Mouse (Mus musculus) liver, embryonic 14.5 days (tissue): ENCODE data around the gene Anpep.

ENCODE experiments used
- CTCF ChIP-seq: IDR thresholded peaks from 2 replicates; pipeline ENCODE4 v1.5.1; 2016; ENCODE audit warnings: antibody characterized with exemption, low read depth, control low read depth
- EP300 ChIP-seq: IDR thresholded peaks from 2 replicates; pipeline ENCODE4 v1.6.1; 2016; ENCODE audit warnings: antibody characterized with exemption, low read depth

DNA sequence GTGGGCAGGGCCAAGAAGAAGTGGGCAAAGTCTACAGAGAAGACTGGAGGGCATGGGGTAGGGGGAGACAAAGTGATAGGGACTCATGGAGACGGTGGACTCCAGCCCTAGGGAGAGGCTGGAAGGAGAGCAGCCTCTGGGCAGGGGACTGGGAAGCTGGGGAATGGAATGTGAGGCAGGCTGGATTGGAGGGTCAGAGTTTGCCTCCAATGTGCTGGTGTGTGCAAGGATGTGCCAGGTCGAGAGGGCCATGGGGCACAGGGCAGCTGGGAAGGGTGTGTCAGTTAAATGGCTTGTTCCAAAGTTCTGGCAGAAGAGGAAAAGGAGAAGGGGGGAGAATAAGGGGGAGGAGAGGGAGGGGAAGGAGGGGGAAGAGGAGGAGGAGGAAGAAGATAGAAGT lies 23.6 kb downstream of the Anpep start:
- TF ChIP-seq EP300 (no peak), CTCF (no peak)
